Mouse (Mus musculus) kidney, embryonic 14.5 days (tissue): ENCODE data around the gene Cdyl2. TPM values are rescaled to one million over a fixed set of nuclear protein-coding genes. Genes with fewer than 3 reads are reported as not detected.

Experiments used
- ATAC-seq: fragments of 200-750 bp; cut with Nextera tagmentation; 2 replicates; pipeline ENCODE4 v1.8.0; 2017; ENCODE audit warnings: moderate number of reproducible peaks, mild to moderate bottlenecking, moderate TSS enrichment, moderate library complexity; ENCODE audit not compliant: low FRiP score, low TSS enrichment
- H3K27ac ChIP-seq: fragments of 300-500 bp; sonication (generic); 2 replicates; pipeline ENCODE4 v1.5.1; 2014; ENCODE audit warnings: low read depth, mild to moderate bottlenecking, low read length, moderate library complexity, mixed read lengths
- H3K27me3 ChIP-seq: fragments of 300-500 bp; sonication (generic); 2 replicates; pipeline ENCODE4 v1.6.1; 2014; ENCODE audit warnings: mild to moderate bottlenecking, low read length; ENCODE audit not compliant: control insufficient read depth, insufficient read depth
- H3K36me3 ChIP-seq: fragments of 300-500 bp; sonication (generic); 2 replicates; pipeline ENCODE4 v1.6.1; 2014; ENCODE audit warnings: low read length, mixed read lengths; ENCODE audit not compliant: control insufficient read depth, insufficient read depth
- H3K4me1 ChIP-seq: fragments of 300-500 bp; sonication (generic); 2 replicates; pipeline ENCODE4 v1.6.1; 2014; ENCODE audit warnings: low read length, mixed read lengths; ENCODE audit not compliant: control insufficient read depth, insufficient read depth
- H3K4me2 ChIP-seq: fragments of 300-500 bp; sonication (generic); replicated peaks from 2 replicates; pipeline ENCODE4 v1.6.1; 2014; ENCODE audit warnings: low read depth, mild to moderate bottlenecking, low read length
- H3K4me3 ChIP-seq: fragments of 300-500 bp; sonication (generic); 2 replicates; pipeline ENCODE4 v1.5.1; 2014; ENCODE audit warnings: mild to moderate bottlenecking, low read length
- H3K9ac ChIP-seq: fragments of 300-500 bp; sonication (generic); 2 replicates; pipeline ENCODE4 v1.6.1; 2014; ENCODE audit warnings: low read depth, mild to moderate bottlenecking, low read length, moderate library complexity
- H3K9me3 ChIP-seq: fragments of 300-500 bp; sonication (generic); 2 replicates; pipeline ENCODE4 v1.6.1; 2016; ENCODE audit warnings: low read length; ENCODE audit not compliant: control insufficient read depth
- WGBS: fragments of 180-500 bp; shearing (Covaris S2); extraction: QIAGEN DNeasy Blood & Tissue Kit; methylation state at CpG from one replicate; pipeline ENCODE4 v1.1.7; 2014; 5-methylcytosine and 5-hydroxymethylcytosine counted together
- polyA plus RNA-seq: library from polyadenylated mRNA; unstranded; fragments of >200 nt; fragmentation: Nextera tagmentation; extraction: Ambion mirVana; gene quantifications from 2 replicates; pipeline ENCODE4 v1.2.1, GENCODE M21; 2014

The Cdyl2 gene
- polyA plus RNA-seq, 1 experiment from 2014 or later, result 9.2 TPM

- Histone ChIP-seq H3K9me3 (no peaks in the 10 kb centered on the region), H3K4me1 (no peaks in the 10 kb centered on the region), H3K27me3 (no peaks in the 10 kb centered on the region), H3K36me3 (no peaks in the 10 kb centered on the region), H3K4me3 (no peak overlapping the region), H3K9ac (no peak overlapping the region), H3K27ac (no peak overlapping the region), H3K4me2 (no peak overlapping the region)
- ATAC-seq, result no peak
- 82% methylated on average over 1 of the region's 1 CpGs for WGBS
These were observed 56.6 kb downstream of the Cdyl2 start for GRCm38 (mm10) chr8:116676174-116676573.

GRCm38 (mm10) chr8:116673966-116674805 lies 58.6 kb downstream of the Cdyl2 start:
- H3K4me2 ChIP-seq, result no peak overlapping the region
- WGBS, result 76% methylated on average over 10 of the region's 10 CpGs
- no peak for ATAC-seq
- H3K27ac ChIP-seq, result no peak overlapping the region
- no peaks in the 10 kb centered on the region for H3K27me3 ChIP-seq
- H3K36me3 ChIP-seq, result no peaks in the 10 kb centered on the region
- H3K9ac ChIP-seq, result no peak overlapping the region
- no peaks in the 10 kb centered on the region for H3K4me1 ChIP-seq
- peaks cover under 1% of the 10 kb centered on the region; the same call in 1 of the 2 replicates for H3K9me3 ChIP-seq
- no peak overlapping the region for H3K4me3 ChIP-seq

GRCm38 (mm10) chr8:116673493-116673892 lies 59.3 kb downstream of the Cdyl2 start:
- Histone ChIP-seq H3K4me1 (no peaks in the 10 kb centered on the region), H3K4me3 (no peak overlapping the region), H3K4me2 (no peak overlapping the region), H3K9ac (no peak overlapping the region), H3K36me3 (no peaks in the 10 kb centered on the region), H3K27ac (no peak overlapping the region), H3K27me3 (no peaks in the 10 kb centered on the region), H3K9me3 (peaks cover 5% of the 10 kb centered on the region; the same call in 1 of the 2 replicates)
- ATAC-seq, result no peak
- WGBS, result 83% methylated on average over 8 of the region's 8 CpGs

GRCm38 (mm10) chr8:116673052-116673451 lies 59.7 kb downstream of the Cdyl2 start:
- H3K27me3 ChIP-seq, result no peaks in the 10 kb centered on the region
- peaks cover 5% of the 10 kb centered on the region; the same call in 1 of the 2 replicates for H3K9me3 ChIP-seq
- H3K27ac ChIP-seq, result no peak overlapping the region
- 89% methylated on average over 4 of the region's 4 CpGs for WGBS
- H3K4me3 ChIP-seq, result no peak overlapping the region
- H3K4me1 ChIP-seq, result no peaks in the 10 kb centered on the region
- no peak overlapping the region for H3K4me2 ChIP-seq
- no peaks in the 10 kb centered on the region for H3K36me3 ChIP-seq
- H3K9ac ChIP-seq, result no peak overlapping the region
- ATAC-seq, result no peak

- 57% methylated on average over 5 of the region's 5 CpGs for WGBS
These were observed 61.2 kb downstream of the Cdyl2 start for GRCm38 (mm10) chr8:116671543-116671942.

GRCm38 (mm10) chr8:116670604-116671003 lies 62.2 kb downstream of the Cdyl2 start:
- Histone ChIP-seq H3K27me3 (no peaks in the 10 kb centered on the region), H3K27ac (no peak overlapping the region), H3K36me3 (no peaks in the 10 kb centered on the region), H3K4me3 (no peak overlapping the region), H3K4me2 (no peak overlapping the region), H3K4me1 (no peaks in the 10 kb centered on the region), H3K9ac (no peak overlapping the region), H3K9me3 (peaks cover 5% of the 10 kb centered on the region; the same call in 1 of the 2 replicates)
- ATAC-seq, result no peak
- 84% methylated on average over 7 of the region's 7 CpGs for WGBS

More at GRCm38 (mm10) chr8:116671543-116671942, 61.2 kb downstream of the Cdyl2 start:
- Histone ChIP-seq H3K4me1 (no peaks in the 10 kb centered on the region), H3K9ac (no peak overlapping the region), H3K4me2 (no peak overlapping the region), H3K27me3 (no peaks in the 10 kb centered on the region), H3K4me3 (no peak overlapping the region), H3K9me3 (peaks cover 5% of the 10 kb centered on the region; the same call in 1 of the 2 replicates), H3K27ac (no peak overlapping the region), H3K36me3 (no peaks in the 10 kb centered on the region)
- no peak for ATAC-seq

- ATAC-seq, result no peak
These were observed 63.8 kb downstream of the Cdyl2 start for GRCm38 (mm10) chr8:116668977-116669376.

GRCm38 (mm10) chr8:116666781-116667325 lies 65.9 kb downstream of the Cdyl2 start:
- H3K4me2 ChIP-seq, result no peak overlapping the region
- no peaks in the 10 kb centered on the region for H3K4me1 ChIP-seq
- H3K9me3 ChIP-seq, result peaks cover 5% of the 10 kb centered on the region; the same call in 1 of the 2 replicates
- no peak overlapping the region for H3K4me3 ChIP-seq
- H3K27me3 ChIP-seq, result no peaks in the 10 kb centered on the region
- no peaks in the 10 kb centered on the region for H3K36me3 ChIP-seq
- ATAC-seq, result no peak
- H3K27ac ChIP-seq, result no peak overlapping the region
- 80% methylated on average over 11 of the region's 11 CpGs for WGBS
- H3K9ac ChIP-seq, result no peak overlapping the region

More at GRCm38 (mm10) chr8:116668977-116669376, 63.8 kb downstream of the Cdyl2 start:
- Histone ChIP-seq H3K9ac (no peak overlapping the region), H3K27ac (no peak overlapping the region), H3K4me1 (no peaks in the 10 kb centered on the region), H3K36me3 (no peaks in the 10 kb centered on the region), H3K9me3 (peaks cover 5% of the 10 kb centered on the region; the same call in 1 of the 2 replicates), H3K4me3 (no peak overlapping the region), H3K4me2 (no peak overlapping the region), H3K27me3 (no peaks in the 10 kb centered on the region)
- WGBS, result 94% methylated on average over 7 of the region's 7 CpGs

GRCm38 (mm10) chr8:116661521-116661920 lies 71.3 kb downstream of the Cdyl2 start:
- 58% methylated on average over 1 of the region's 1 CpGs for WGBS
- no peaks in the 10 kb centered on the region for H3K27me3 ChIP-seq
- H3K9ac ChIP-seq, result no peak overlapping the region
- H3K4me3 ChIP-seq, result no peak overlapping the region
- H3K9me3 ChIP-seq, result no peaks in the 10 kb centered on the region
- H3K4me1 ChIP-seq, result no peaks in the 10 kb centered on the region
- H3K27ac ChIP-seq, result no peak overlapping the region
- no peak overlapping the region for H3K4me2 ChIP-seq
- H3K36me3 ChIP-seq, result no peaks in the 10 kb centered on the region
- no peak for ATAC-seq
